Mouse (Mus musculus) olfactory bulb, adult 2 months (tissue): Measurements from ENCODE around the gene Kcna6. TPM values are rescaled to one million over a fixed set of nuclear protein-coding genes. Genes with fewer than 3 reads are reported as not detected.
A peak's percentile ranks its signal among the peaks of the same experiment; 100 is the strongest.

Experiments
- H3K27ac ChIP-seq: fragments of 200-500 bp; 2 replicates; pipeline ENCODE4 v1.5.1; 2012; ENCODE audit warnings: low read depth, low read length; ENCODE audit not compliant: insufficient read depth
- H3K4me1 ChIP-seq: fragments of 200-500 bp; 2 replicates; pipeline ENCODE4 v1.6.1; 2012; ENCODE audit warnings: low read length; ENCODE audit not compliant: control insufficient read depth, insufficient read depth
- H3K4me3 ChIP-seq: fragments of 200-500 bp; 2 replicates; pipeline ENCODE4 v1.5.1; 2012; ENCODE audit warnings: mild to moderate bottlenecking, low read depth, low read length, moderate library complexity; ENCODE audit not compliant: insufficient read depth
- CTCF ChIP-seq: fragments of 200-500 bp; IDR thresholded peaks from 2 replicates; pipeline ENCODE4 v1.5.1; 2012; ENCODE audit warnings: low read depth, mild to moderate bottlenecking, low read length, moderate library complexity; ENCODE audit not compliant: insufficient read depth
- POLR2A ChIP-seq: fragments of 200-500 bp; IDR thresholded peaks from 2 replicates; pipeline ENCODE4 v1.6.1; 2012; ENCODE audit warnings: mild to moderate bottlenecking, low read depth, low read length, moderate library complexity; ENCODE audit not compliant: insufficient read depth
- WGBS: fragments of 180-500 bp; shearing (Covaris S2); methylation state at CpG from one replicate; pipeline ENCODE4 v1.1.7; 2018; 5-methylcytosine and 5-hydroxymethylcytosine counted together
- polyA plus RNA-seq: library from polyadenylated mRNA; stranded (reverse); fragments of >200 nt; gene quantifications from 2 replicates; pipeline ENCODE4 v1.2.4, GENCODE M21; 2012; ENCODE audit warnings: low replicate concordance; ENCODE audit not compliant: missing spikeins, insufficient read depth, insufficient read length

Kcna6 gene
- polyA plus RNA-seq, 1 experiment, result not detected

DNA sequence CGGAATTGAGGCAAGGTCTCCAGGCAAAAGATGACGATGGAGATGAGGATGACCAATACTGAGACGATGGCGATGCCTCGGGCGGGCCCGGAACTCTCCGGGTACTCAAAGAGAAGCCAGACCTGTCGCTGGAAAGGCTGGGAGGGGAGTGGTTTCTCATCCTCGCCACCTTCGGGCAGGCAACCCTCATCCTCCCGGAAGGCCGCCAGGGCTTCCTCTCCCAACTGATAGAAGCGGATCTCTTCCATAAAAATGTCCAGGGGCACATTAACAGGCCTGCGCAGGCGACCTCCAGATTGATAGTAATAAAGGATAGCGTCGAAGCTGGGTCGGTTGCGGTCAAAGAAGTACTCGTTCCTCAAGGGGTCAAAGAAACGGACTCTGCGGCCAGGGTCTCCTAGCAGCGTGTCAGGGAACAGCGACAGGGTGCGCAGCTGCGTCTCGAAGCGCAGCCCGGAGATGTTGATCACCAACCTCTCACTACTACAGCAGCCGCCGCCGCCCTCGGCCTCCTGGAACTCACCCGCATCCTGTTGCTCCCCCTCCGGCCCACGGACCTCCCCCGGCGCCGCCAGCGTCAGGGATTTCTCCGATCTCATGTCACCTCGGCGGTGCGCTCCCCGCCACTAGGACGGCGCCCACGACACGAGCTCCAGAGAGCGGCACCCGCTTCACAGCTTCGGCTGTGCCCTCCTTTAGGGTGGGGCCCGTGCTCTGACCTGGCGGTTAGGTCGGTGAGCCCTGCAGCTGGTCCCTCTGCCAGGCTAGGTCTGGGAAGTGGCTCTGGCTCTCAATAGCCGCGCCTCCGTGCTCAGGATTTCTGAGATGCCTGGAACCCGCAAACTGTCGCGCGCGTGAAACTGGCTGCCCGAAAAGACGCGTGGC, 906 bp downstream of the Kcna6 start:
- TF ChIP-seq POLR2A, result no peak
- no peak for TF ChIP-seq CTCF
- H3K27ac ChIP-seq, result no peak overlapping the region
- H3K4me3 ChIP-seq, result peak overlapping the region; percentile 58
- peaks cover 32% of the 10 kb centered on the region for H3K4me1 ChIP-seq
- 2% methylated on average over 67 of the region's 67 CpGs for WGBS

DNA sequence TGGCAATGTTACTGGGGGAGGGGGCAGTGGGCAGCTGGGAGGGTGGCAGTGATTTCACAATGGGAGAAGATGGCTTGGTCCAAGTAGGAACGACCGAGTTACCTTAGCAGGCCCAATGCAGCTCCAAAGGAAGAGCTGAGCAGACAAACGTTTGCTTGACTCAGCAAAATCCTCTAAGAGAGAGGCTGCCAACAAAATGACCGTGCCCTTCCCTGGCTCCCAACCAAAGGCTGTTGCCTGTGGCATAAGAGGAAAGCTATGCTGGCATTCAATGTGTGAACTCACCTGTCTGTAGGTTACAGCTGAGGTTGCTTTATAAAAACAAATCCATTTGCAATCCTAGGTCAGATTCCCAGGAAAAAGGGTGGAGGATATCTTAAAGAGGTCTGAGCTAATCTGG, 3.5 kb downstream of the Kcna6 start:
- H3K27ac ChIP-seq, result no peak overlapping the region
- H3K4me3 ChIP-seq, result no peak overlapping the region
- TF ChIP-seq POLR2A (no peak), CTCF (no peak)
- peaks cover 38% of the 10 kb centered on the region for H3K4me1 ChIP-seq
- 55% methylated on average over 4 of the region's 4 CpGs for WGBS

DNA sequence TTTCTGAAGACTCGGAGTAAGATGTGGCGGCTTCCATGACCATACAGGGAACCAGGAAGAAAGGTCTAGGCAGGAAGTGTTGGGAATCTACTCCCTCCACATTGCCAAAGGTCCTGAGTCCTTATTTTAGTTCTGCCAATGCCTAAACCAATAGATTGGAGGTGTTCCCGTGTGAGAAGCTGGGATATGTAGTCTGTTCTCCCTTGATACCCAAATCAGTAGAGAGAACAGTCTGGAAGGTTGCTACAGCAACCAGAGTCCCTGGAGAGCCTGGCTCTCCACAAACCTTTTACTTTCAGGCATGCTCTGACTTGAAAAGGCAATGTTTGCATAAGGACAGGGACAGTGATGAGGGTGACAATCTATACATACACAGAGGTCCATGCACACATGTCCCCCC, 4.7 kb downstream of the Kcna6 start:
- TF ChIP-seq CTCF (no peak), POLR2A (no peak)
- Histone ChIP-seq H3K4me3 (no peak overlapping the region), H3K27ac (no peak overlapping the region), H3K4me1 (peaks cover 36% of the 10 kb centered on the region)
- WGBS, result 63% methylated on average over 3 of the region's 3 CpGs

DNA sequence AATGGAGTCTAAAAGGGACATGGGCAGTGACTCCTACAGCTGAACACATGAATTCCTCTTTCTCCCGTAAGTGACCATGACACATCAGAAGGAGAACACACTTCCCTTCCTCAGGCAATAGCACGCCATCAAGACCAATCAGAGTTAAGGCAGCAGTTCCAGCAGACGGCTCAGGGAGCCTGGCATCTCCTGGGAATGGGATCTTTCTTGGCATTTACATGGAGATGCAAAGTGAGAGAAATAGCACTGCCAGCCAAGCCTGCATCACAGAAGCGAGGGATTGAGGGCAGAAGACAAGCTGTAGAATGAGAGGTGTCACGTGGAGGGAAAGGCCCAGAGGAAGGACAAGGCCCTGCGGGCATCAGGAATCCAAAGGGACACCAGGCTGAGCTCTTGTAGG, 7.8 kb downstream of the Kcna6 start:
- Histone ChIP-seq H3K4me1 (peaks cover 10% of the 10 kb centered on the region), H3K4me3 (no peak overlapping the region), H3K27ac (no peak overlapping the region)
- WGBS, result 84% methylated on average over 6 of the region's 6 CpGs
- TF ChIP-seq POLR2A (no peak), CTCF (no peak)

DNA sequence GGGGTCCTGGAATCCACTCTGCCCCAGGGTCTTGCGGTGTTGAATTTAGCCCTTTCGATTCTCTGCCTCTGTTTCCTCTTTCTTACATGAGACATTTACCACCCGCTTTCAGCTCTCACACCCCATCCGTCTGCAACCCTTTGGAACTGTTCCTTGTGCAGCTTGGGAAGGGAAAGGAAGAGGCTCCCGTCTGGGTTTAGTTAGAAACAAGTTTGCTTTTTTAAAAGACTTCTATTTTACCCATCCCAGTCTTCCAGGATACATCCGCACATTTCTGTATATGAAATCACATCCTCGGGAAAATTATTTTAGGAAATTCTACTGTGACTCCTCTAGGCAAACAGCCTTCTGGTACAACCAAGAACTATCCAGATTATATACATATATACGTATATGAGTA, 11.7 kb downstream of the Kcna6 start:
- Histone ChIP-seq H3K4me1 (peaks cover 2% of the 10 kb centered on the region; the same call in 1 of the 2 replicates), H3K4me3 (no peak overlapping the region), H3K27ac (no peak overlapping the region)
- no peak for TF ChIP-seq CTCF
- no peak for TF ChIP-seq POLR2A
- WGBS, result 91% methylated on average over 8 of the region's 8 CpGs

DNA sequence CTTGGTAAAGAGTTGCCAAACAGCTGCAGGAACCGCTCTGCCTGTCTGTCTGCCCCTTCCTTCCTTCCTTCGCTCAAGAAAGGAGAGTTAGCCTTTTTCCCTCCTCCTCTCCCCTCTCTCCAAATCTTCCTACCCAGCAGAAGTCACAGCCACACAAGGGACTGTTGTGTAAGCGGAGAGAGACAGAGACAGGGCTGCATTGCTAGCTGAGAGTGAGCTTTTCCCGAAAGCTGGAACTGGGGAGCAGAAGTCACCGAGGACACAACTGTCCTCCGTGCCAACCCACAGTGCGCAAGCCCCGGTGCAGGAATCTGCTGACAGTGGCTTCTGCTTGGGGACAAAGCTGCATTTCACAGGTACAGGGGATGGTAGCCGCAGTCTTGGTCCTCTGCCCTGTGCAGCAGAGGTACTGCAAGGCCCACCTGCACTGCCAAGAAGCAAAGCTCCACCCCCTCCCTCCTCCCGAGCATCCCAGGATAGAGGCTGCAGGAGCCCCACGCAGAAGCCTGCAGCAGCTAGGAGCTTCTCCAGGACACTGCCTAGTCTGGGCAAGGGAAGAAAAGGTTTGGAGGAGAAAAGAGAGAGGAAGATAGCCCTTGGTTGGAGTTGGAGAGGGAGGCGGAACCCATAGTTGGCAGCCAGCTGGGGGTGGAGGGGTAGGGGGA, 21.9 kb downstream of the Kcna6 start:
- no peaks in the 10 kb centered on the region for H3K4me1 ChIP-seq
- WGBS, result 76% methylated on average over 12 of the region's 12 CpGs
- H3K27ac ChIP-seq, result no peak overlapping the region
- TF ChIP-seq POLR2A, result no peak
- TF ChIP-seq CTCF, result no peak
- no peak overlapping the region for H3K4me3 ChIP-seq

DNA sequence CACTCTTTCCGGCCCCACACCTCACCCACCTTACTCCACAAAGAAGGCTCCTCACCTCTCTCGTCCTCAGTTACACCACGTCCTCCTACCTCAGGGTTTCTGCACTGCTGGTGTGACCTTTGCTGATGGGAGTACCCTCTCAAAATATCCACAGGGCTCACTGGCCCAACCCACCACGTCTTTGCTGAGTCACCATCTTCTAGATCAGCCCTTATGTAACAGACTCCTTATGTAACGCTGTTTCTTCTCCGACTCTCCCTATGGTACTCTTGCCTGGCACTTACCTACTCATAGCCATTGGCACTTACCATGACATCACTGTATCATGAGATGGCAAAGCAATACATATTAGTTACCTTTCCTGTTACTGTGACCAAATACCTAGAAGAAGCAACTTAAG, 27.9 kb downstream of the Kcna6 start:
- TF ChIP-seq POLR2A, result no peak
- TF ChIP-seq CTCF, result no peak
- H3K27ac ChIP-seq, result no peak overlapping the region
- H3K4me3 ChIP-seq, result no peak overlapping the region
- 0 out of 2 replicates have a peak, but pooled peaks cover 4% of the 10 kb centered on the region for H3K4me1 ChIP-seq
- WGBS, result 62% methylated on average over 6 of the region's 6 CpGs

DNA sequence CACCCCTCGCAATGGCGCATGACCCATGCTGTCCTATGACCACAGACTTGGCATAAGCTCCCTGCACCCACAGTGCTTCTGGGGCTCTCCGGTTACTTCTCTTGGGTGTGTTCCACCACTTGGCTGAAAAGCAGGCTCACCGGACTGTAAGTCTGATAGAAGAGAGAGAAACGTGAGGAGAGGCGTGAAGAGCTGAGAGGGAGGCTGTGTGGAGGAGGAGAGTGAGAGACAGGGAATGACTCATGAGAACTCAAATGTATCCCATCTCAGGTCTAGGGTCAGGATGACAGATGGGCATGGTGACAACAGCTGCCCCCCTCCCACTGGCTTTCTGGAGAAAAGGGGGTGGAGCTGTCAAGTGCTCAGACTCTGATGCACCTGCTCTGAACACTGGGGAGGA, 34.5 kb downstream of the Kcna6 start:
- TF ChIP-seq POLR2A, result no peak
- no peak for TF ChIP-seq CTCF
- Histone ChIP-seq H3K4me3 (no peak overlapping the region), H3K27ac (no peak overlapping the region), H3K4me1 (peaks cover 13% of the 10 kb centered on the region)
- 65% methylated on average over 6 of the region's 6 CpGs for WGBS

DNA sequence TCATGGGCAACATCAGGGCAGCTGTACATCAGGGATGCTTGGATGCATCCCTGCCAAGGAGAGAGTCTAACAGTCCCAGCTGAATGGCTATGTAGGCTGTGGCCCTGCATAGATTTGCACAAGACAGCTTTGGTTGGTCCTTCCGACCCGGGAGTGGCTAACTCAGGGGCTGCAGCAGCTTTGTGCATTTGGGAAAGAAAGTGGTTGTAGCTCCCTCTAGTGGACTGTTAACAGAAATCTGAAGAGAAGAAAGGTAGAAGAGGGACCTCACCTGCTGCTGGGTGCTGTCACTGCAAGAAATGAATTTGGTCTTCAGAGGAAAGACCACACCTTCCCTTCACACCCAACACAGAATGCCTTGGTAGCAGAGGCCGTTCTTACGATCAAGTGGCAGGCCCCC, 36.0 kb downstream of the Kcna6 start:
- WGBS, result 37% methylated on average over 4 of the region's 4 CpGs
- no peak for TF ChIP-seq CTCF
- TF ChIP-seq POLR2A, result no peak
- Histone ChIP-seq H3K27ac (no peak overlapping the region), H3K4me1 (peaks cover 20% of the 10 kb centered on the region), H3K4me3 (no peak overlapping the region)
